Mouse (Mus musculus): Measurements from ENCODE around the gene Vav2.

DNA sequence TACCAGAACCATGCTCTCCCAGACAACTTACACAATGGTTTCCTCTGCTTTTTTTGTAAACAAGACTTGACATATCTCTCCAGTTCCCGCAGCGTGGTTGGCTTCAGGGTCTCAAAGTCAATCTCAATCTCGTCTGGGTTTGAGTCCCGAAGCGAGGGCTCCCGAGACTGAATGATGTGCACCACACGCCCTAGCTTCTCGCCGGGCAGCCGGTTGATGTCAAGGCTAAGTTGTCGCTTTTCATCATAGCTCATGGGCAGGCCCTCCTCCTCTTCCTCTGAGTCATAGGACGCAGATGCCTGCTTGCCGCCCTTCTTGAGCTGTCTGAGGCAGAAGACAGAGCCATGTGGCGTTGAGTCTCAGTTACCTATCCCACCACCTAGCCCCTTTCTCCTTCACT, 23.4 kb upstream of the Vav2 start:
- TF ChIP-seq CTCF (IDR thresholded peaks at IDR 0.05; ENCODE audit: control insufficient read depth, insufficient read depth, insufficient read length) (no peak), MYOG (IDR thresholded peaks at IDR 0.05; ENCODE audit: control insufficient read depth, extremely low read depth, insufficient read length) (no peak)
